Mouse (Mus musculus) midbrain, postnatal 0 days (tissue): ENCODE measurements at regions not wholly inside any gene's neighbourhood (a gene's known extent, or its start where the extent isn't known, plus 50 kb on each side); places are given as distances from the start of the nearest gene placed in this dataset.

Source experiments
- ATAC-seq: fragments of 200-750 bp; cut with Nextera tagmentation; 2 replicates; pipeline ENCODE4 v1.8.0; 2017; ENCODE audit warnings: moderate number of reproducible peaks, mild to moderate bottlenecking, moderate TSS enrichment, moderate library complexity; ENCODE audit not compliant: low FRiP score
- DNase-seq: peaks from one replicate; pipeline ENCODE4 v3.0.0-alpha.2; 2015; ENCODE audit warnings: low spot score
- H3K27ac ChIP-seq: fragments of 300-500 bp; sonication (generic); 2 replicates; pipeline ENCODE4 v1.5.1; 2014; ENCODE audit warnings: low read depth, mild to moderate bottlenecking, low read length, mixed read lengths
- H3K27me3 ChIP-seq: fragments of 300-500 bp; sonication (generic); 2 replicates; pipeline ENCODE4 v1.6.1; 2014; ENCODE audit warnings: low read length, control low read depth, mixed read lengths; ENCODE audit not compliant: insufficient read depth
- H3K36me3 ChIP-seq: fragments of 300-500 bp; sonication (generic); 2 replicates; pipeline ENCODE4 v1.6.1; 2014; ENCODE audit warnings: low read length, control low read depth, mixed read lengths; ENCODE audit not compliant: insufficient read depth
- H3K4me1 ChIP-seq: fragments of 300-500 bp; sonication (generic); 2 replicates; pipeline ENCODE4 v1.6.1; 2014; ENCODE audit warnings: mild to moderate bottlenecking, control low read depth, antibody characterized with exemption, low read length, mixed read lengths; ENCODE audit not compliant: insufficient read depth
- H3K4me2 ChIP-seq: fragments of 300-500 bp; sonication (generic); 2 replicates; pipeline ENCODE4 v1.6.1; 2014; ENCODE audit warnings: low read depth, mild to moderate bottlenecking, low read length, mixed read lengths; ENCODE audit not compliant: poor library complexity, severe bottlenecking
- H3K4me3 ChIP-seq: fragments of 300-500 bp; sonication (generic); 2 replicates; pipeline ENCODE4 v1.5.1; 2014; ENCODE audit warnings: low read depth, mild to moderate bottlenecking, low read length, moderate library complexity
- H3K9ac ChIP-seq: fragments of 300-500 bp; sonication (generic); replicated peaks from 2 replicates; pipeline ENCODE4 v1.6.1; 2014; ENCODE audit warnings: mild to moderate bottlenecking, low read length, moderate library complexity, mixed read lengths; ENCODE audit not compliant: poor library complexity, severe bottlenecking
- H3K9me3 ChIP-seq: fragments of 300-500 bp; sonication (generic); 2 replicates; pipeline ENCODE4 v1.6.1; 2016; ENCODE audit warnings: low read length, control low read depth
- CTCF ChIP-seq: IDR thresholded peaks from 2 replicates; pipeline ENCODE4 v1.5.1; 2016; ENCODE audit warnings: antibody characterized with exemption, mild to moderate bottlenecking
- WGBS: fragments of 180-500 bp; shearing (Covaris S2); extraction: QIAGEN DNeasy Blood & Tissue Kit; methylation state at CpG from one replicate; pipeline ENCODE4 v1.1.7; 2014; 5-methylcytosine and 5-hydroxymethylcytosine counted together

- Histone ChIP-seq H3K4me3 (no peak overlapping the region), H3K4me1 (no peaks in the 10 kb centered on the region), H3K27me3 (no peaks in the 10 kb centered on the region), H3K4me2 (no peak overlapping the region), H3K27ac (no peak overlapping the region), H3K9me3 (no peaks in the 10 kb centered on the region), H3K36me3 (no peaks in the 10 kb centered on the region), H3K9ac (no peak overlapping the region)
- no peak for TF ChIP-seq CTCF
- DNase-seq (no peak), ATAC-seq (no peak)
- 71% methylated on average over 5 of the region's 5 CpGs for WGBS
These were observed 77.5 kb upstream of the Fam180a start for GRCm38 (mm10) chr6:35403341-35403910.

DNA sequence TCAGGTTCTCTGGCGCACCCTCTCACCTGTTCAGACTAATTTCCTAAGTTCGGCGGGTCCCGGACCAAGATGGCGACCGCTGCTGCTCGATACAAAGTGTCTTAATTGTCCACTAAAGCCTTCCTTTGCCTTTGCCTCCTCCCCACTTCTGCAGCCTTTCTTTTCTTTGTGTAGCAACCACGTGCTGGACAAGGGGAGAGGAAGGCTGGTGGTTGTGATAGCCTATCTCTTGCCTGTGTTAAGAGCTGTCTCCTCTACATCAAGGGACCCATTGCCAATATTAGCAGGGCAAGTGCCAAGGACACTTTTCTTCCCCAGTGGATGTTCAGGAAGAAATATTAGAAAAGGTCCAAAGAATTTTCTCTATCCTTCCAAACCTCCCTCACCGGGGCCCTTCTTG is 69.8 kb upstream of the Fam180a start:
- no peaks in the 10 kb centered on the region for H3K36me3 ChIP-seq
- WGBS, result 97% methylated on average over 8 of the region's 9 CpGs
- no peaks in the 10 kb centered on the region for H3K9me3 ChIP-seq
- TF ChIP-seq CTCF, result no peak
- ATAC-seq, result no peak
- no peak overlapping the region for H3K4me3 ChIP-seq
- no peak for DNase-seq
- no peaks in the 10 kb centered on the region for H3K4me1 ChIP-seq
- no peaks in the 10 kb centered on the region for H3K27me3 ChIP-seq
- no peak overlapping the region for H3K9ac ChIP-seq
- H3K4me2 ChIP-seq, result no peak overlapping the region
- H3K27ac ChIP-seq, result no peak overlapping the region

- H3K4me1 ChIP-seq, result no peaks in the 10 kb centered on the region
- no peaks in the 10 kb centered on the region for H3K9me3 ChIP-seq
- H3K36me3 ChIP-seq, result no peaks in the 10 kb centered on the region
- H3K4me2 ChIP-seq, result no peak overlapping the region
- H3K27me3 ChIP-seq, result no peaks in the 10 kb centered on the region
- H3K4me3 ChIP-seq, result no peak overlapping the region
- H3K27ac ChIP-seq, result no peak overlapping the region
- no peak for ATAC-seq
- no peak for DNase-seq
- no peak overlapping the region for H3K9ac ChIP-seq
- TF ChIP-seq CTCF, result no peak
- 82% methylated on average over 3 of the region's 3 CpGs for WGBS
These were observed 62.9 kb upstream of the Fam180a start for GRCm38 (mm10) chr6:35388827-35389226.

DNA sequence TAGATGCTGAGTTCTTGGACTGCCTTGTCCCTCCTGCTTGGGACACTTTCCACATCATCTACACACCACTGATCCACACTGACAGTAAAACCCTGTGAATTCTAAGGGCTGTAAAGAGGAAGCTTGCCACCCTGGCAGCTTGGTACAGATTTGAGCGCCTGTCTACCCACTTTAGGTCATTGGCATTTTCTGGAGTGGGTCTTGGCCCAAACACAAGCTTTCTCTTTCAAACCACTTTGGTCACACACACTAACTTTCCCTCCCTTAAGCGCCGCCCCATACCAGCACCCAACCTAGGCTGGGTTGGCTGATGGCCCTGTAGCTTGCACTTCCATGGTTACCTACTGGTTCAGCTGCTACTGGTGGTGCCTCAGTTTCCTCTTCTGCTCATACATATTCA is 55.6 kb upstream of the Fam180a start:
- WGBS, result 90% methylated on average over 3 of the region's 3 CpGs
- Histone ChIP-seq H3K4me3 (no peak overlapping the region), H3K9ac (no peak overlapping the region), H3K4me2 (no peak overlapping the region), H3K4me1 (no peaks in the 10 kb centered on the region), H3K27ac (no peak overlapping the region), H3K36me3 (no peaks in the 10 kb centered on the region), H3K27me3 (no peaks in the 10 kb centered on the region), H3K9me3 (no peaks in the 10 kb centered on the region)
- ATAC-seq (no peak), DNase-seq (no peak)
- no peak for TF ChIP-seq CTCF

DNA sequence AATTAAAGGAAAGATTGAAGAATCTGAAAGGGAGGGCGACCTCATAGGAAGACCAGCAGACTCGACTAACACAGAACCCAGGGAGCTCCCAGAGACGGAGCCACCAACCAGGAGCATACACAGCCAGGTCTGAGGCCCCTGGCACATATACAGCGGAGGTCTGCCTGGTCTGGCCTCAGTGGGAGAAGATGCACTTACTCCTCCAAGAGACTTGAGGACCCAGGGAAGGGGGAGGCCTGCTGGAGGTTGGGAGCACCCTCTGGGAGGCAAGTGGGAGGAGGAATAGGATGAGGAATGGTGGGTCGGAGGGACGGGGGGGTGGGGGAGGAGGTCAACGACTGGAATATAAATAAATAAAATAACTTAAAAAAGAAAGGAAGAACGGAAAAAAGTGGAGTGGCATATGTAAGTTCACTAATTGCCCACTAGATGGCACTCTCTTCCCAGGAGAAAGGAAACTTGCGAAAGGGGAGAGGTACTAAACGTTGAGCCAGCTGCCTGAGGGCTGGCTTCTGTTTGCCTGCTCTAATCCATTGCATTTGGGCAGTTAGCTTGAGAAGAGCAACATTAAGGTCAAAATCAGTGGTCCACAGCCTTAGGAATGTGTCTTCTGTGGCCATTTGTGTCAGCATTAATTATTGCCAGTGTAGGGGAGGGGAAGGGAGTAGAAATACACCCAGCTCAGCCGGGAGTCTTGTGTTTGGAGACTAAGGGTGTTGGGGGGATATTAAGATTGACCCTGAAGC is 55.0 kb upstream of the Fam180a start:
- DNase-seq, result peak; percentile 94
- Histone ChIP-seq H3K4me3 (no peak overlapping the region), H3K27ac (no peak overlapping the region), H3K4me2 (peak overlapping the region; percentile 30; the same call in 1 of the 2 replicates), H3K27me3 (no peaks in the 10 kb centered on the region), H3K4me1 (no peaks in the 10 kb centered on the region), H3K9ac (no peak overlapping the region), H3K9me3 (no peaks in the 10 kb centered on the region), H3K36me3 (no peaks in the 10 kb centered on the region)
- TF ChIP-seq CTCF, result peak; percentile 96
- 20% methylated on average over 11 of the region's 11 CpGs for WGBS
- peak; percentile 75 for ATAC-seq

GRCm38 (mm10) chr6:35379890-35380289 is 53.9 kb upstream of the Fam180a start:
- TF ChIP-seq CTCF, result peak; percentile 80
- H3K36me3 ChIP-seq, result no peaks in the 10 kb centered on the region
- 13% methylated on average over 8 of the region's 8 CpGs for WGBS
- H3K4me2 ChIP-seq, result no peak overlapping the region
- H3K9ac ChIP-seq, result no peak overlapping the region
- H3K4me1 ChIP-seq, result no peaks in the 10 kb centered on the region
- no peak for ATAC-seq
- DNase-seq, result peak; percentile 71
- no peak overlapping the region for H3K27ac ChIP-seq
- no peaks in the 10 kb centered on the region for H3K9me3 ChIP-seq
- H3K27me3 ChIP-seq, result no peaks in the 10 kb centered on the region
- no peak overlapping the region for H3K4me3 ChIP-seq
